Mouse (Mus musculus) spleen, embryonic (tissue): ENCODE measurements around the gene Gm11559.
"Not testable (repeated sequence)": the region's sequence is repeated elsewhere in the genome, so short reads cannot be mapped to it uniquely, and the experiment has no call there.

Experiments used
- CTCF ChIA-PET: fragments of 350-600 bp; sonication (Branson Sonifier 250); formaldehyde crosslinking; loops from one replicate; lab custom pipeline; 2022; lab: Charles Lee

Gene Gm11559

DNA sequence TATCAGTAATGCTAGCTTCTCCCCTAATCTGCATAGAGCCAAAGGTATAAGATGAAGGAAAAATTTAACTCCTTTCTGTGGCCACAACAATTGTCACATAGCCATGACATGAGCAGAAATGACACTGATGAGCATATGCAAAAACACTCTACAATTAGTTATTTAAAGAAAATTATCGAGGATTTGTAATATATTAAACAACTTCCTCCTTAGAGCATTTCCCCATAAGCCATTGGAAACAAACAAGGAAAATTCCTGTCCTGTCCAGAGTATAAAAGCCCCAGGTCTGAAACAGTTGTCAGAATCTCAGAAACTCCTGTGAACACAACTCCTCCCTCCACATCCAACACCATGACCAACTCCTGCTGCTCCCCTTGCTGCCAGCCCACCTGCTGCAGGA is at the start of gene Gm11559:
Gene Gm11559, plus strand, starts transcription at position 301 of the 400 bp plus-strand sequence.
- CTCF ChIA-PET, result interaction anchor here (1.2 kb wide), 1 partner anchor 434 kb away, joined by 4 read pairs; no protein-coding TSS in a partner anchor

- CTCF ChIA-PET, result not testable (repeated sequence)
These were observed 48.7 kb upstream of the Gm11559 start, which contains the start of gene Gm11564 for GRCm38 (mm10) chr11:99815566-99815965. Gene Gm11564 (minus strand): TSS chr11:99815666.

- CTCF ChIA-PET, result no interaction called here
These were observed 26.3 kb upstream of the Gm11559 start, which contains the start of gene 2300003K06Rik for GRCm38 (mm10) chr11:99837966-99838365. Gene 2300003K06Rik (minus strand): TSS chr11:99838066.

- CTCF ChIA-PET, result no interaction called here
These were observed 22.1 kb upstream of the Gm11559 start for GRCm38 (mm10) chr11:99842185-99842584.

DNA sequence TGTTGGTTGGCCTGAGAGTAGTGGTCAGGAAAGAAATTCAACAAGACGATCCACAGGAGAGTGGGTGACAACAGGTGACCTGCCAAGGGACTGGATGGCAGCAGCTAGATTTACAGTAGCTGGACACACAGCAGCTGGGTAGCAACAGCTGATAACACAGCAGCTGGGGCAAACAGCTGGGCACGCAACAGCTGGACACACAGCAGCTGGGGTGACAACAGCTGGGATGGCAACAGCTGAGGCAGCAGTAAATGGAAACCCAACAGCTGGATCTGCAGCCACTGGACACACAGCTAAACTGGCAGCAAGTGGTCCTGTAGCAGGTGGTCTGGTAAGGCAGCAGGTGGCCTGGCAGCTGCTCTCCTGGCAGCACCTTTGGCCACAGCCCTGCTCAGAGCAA is 17.5 kb upstream of the Gm11559 start:
- CTCF ChIA-PET, result no interaction called here

- CTCF ChIA-PET, result no interaction called here
These were observed 12.8 kb upstream of the Gm11559 start, which contains the start of gene Krtap4-16 for GRCm38 (mm10) chr11:99851508-99851907. Gene Krtap4-16 (minus strand): TSS chr11:99851608.

GRCm38 (mm10) chr11:99854121-99854520 is 10.2 kb upstream of the Gm11559 start:
- CTCF ChIA-PET, result no interaction called here

DNA sequence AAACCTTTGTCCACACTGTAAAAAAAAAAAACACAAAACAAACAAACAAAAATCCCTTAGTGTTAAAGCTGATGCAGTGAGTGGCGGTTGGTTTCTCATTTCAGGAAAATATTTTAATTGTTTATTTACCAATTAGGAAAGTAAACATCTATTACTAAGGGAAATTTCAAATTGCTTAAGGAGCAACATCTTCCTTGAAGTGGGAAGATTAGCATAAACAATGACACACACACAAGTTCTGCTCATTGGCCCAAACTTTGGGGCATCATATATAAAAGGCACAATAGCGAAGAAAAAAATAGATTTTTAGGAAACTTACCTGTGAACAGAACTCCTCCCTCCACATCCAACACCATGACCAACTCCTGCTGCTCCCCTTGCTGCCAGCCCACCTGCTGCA is 6.7 kb upstream of the Gm11559 start, which contains the start of gene Gm11568:
Gene Gm11568, plus strand, starts transcription at position 301 of the 400 bp plus-strand sequence.
- CTCF ChIA-PET, result no interaction called here

DNA sequence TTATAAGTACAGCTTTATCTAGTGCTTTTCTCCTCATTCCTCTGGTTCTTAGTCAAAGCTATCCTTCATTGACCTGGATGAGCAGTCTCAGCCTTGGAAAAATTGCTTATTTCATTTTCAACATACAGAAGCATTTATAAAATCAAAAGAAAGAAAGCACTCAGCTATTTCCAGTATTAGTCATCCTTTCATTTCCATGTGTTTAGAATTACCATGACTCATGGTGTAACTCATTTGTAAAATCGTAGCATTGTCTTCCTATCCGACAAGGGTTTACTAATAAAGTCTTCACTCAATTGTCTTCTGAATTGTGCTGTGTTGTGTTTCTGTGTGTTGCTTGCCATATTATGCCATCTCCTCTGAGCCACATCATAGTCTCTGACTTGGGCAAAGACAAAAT is 5.5 kb upstream of the Gm11559 start:
- CTCF ChIA-PET, result no interaction called here

- CTCF ChIA-PET, result not testable (repeated sequence)
These were observed 8.8 kb downstream of the Gm11559 start, which contains the start of gene Krtap9-1 for GRCm38 (mm10) chr11:99873089-99873488. Gene Krtap9-1 (plus strand): TSS chr11:99873389.

GRCm38 (mm10) chr11:99878887-99879286 is 14.6 kb downstream of the Gm11559 start, which contains the start of gene Gm11567:
Gene Gm11567 (plus strand): TSS chr11:99879187.
- CTCF ChIA-PET, result not testable (repeated sequence)

DNA sequence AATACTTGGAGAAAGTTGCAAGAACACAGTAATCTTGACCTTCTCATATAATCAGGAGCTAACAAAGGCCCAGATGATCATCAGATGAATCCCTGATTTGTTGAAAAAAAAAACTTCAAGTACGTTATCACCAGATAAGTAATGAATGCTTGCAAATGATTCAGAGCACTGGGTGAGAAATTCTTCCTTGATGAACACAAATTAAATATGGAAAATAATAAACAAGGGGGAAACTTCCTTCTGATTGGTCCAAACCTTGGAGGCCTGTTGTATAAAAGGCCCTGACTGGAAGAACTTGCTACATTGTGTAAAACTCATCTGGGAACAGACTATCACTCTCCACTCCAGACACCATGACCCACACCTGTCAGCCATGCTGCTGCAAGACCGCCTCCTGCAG is 43.3 kb downstream of the Gm11559 start, which contains the start of gene Krtap31-1:
Gene Krtap31-1, plus strand, starts transcription at position 301 of the 400 bp plus-strand sequence.
- CTCF ChIA-PET, result no interaction called here

DNA sequence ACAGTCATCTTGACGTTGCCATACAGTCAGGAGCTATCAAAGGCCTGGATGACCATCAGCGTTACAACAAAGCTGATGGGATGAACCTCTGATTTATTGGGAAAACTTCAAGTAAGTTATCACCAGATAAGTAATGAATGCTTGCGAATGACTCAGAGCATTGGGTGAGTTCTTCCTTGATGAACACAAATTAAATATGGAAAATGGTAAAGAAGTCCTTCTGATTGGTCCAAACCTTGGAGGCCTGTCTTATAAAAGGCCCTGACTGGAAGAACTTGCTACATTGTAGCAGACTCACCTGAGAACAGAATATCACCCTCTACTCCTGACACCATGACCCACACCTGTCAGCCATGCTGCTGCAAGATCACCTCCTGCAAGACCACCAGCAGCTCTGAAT is 50.2 kb downstream of the Gm11559 start, which contains the start of gene Gm11565:
Gene Gm11565, plus strand, starts transcription at position 301 of the 400 bp plus-strand sequence.
- CTCF ChIA-PET, result no interaction called here
